Mouse (Mus musculus) G1E (cell line): ENCODE data around the gene Nr1h5.

Experiments
- CTCF ChIP-seq: IDR thresholded peaks from 2 replicates; pipeline ENCODE4 v1.5.1; 2012; ENCODE audit warnings: low read depth, low read length, inconsistent platforms, mixed read lengths
- GATA1 ChIP-seq: IDR thresholded peaks from 2 replicates; pipeline ENCODE4 v1.6.1; 2012; ENCODE audit warnings: borderline replicate concordance, low read length, inconsistent platforms, mixed read lengths
- POLR2AphosphoS5 ChIP-seq: IDR thresholded peaks from 2 replicates; pipeline ENCODE4 v1.6.1; 2012; ENCODE audit warnings: low read depth, low read length, inconsistent platforms; ENCODE audit not compliant: insufficient replicate concordance
- TAL1 ChIP-seq: conservative IDR thresholded peaks from 2 replicates; pipeline ENCODE4 v1.6.1; 2012; ENCODE audit warnings: low read depth, low read length, inconsistent platforms, mixed read lengths

DNA sequence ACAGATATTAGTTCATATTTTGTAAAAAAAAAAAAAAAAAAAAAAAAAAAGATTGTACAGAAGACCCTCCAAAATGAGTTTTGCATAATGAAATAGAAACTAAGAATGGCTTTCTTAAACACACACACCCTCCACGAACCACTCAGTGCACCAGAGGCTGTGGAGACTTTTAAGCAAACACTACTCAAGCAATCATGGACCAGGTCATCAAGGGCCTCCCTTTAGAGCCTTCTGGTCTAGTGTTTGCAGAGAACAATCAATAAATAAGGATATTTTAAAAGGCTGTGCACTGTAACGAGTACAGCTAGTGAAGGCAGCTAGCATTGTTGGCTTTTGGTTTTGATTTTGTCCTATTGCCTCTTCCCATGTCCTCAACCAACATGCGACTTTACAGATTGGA, 17.6 kb downstream of the Nr1h5 start:
- no peak for TF ChIP-seq CTCF
- no peak for TF ChIP-seq GATA1
- TF ChIP-seq POLR2AphosphoS5 = no peak
- no peak for TF ChIP-seq TAL1
